Comparison of ENCODE assay signal across 24 mouse cellular contexts in genomic region chr8:91209658-91210057, GRCm38 (mm10). TPM values are rescaled to one million over a fixed set of nuclear protein-coding genes. Genes with fewer than 3 reads are reported as not detected.
DNase-seq lines count a peak whose midpoint lies in the region; ATAC-seq and TF ChIP-seq lines count a peak whose summit lies in the region.
"Had no signal": no experiment of that assay in that cellular context is flagged by ENCODE, and none has a peak within 500 bp of the region (broad histone marks: within the 10 kb centered on the region; RNA-seq: fewer than 3 reads in every experiment).

No protein-coding gene starts in this region.

- DNase-seq in lung, embryonic 14.5 days = peak; percentile 58
- no peak for DNase-seq in lung, postnatal 4 days
- DNase-seq in lung, postnatal 14 days = no peak
- peak; percentile 28 for DNase-seq in midbrain, embryonic 11.5 days (ENCODE audit: low spot score, missing footprints)
- DNase-seq in midbrain, embryonic 14.5 days = no peak
- peak; percentile 11 for DNase-seq in lung, postnatal 36 days
- DNase-seq in kidney, adult 18-20 months = no peak
- DNase-seq: adrenal gland, adult 2 months; adrenal gland, postnatal 10 days; adrenal gland, postnatal 25 days; cerebellum, adult 11 months; cerebellum, adult 18-20 months; cerebellum, adult 8-10 months; cerebellum, adult 9-11 months; cerebellum, postnatal 14 days; cerebellum, postnatal 36 days; embryo, embryonic 11 days had no signal

- H3K4me2 ChIP-seq in lung, embryonic 14.5 days = no peak overlapping the region
- peak overlapping the region; percentile 37; the same call in 1 of the 2 replicates for H3K4me2 ChIP-seq in lung, embryonic 16.5 days (ENCODE audit: low read depth, low read length)
- no peak overlapping the region for H3K4me2 ChIP-seq in midbrain, embryonic 11.5 days
- H3K4me2 ChIP-seq in midbrain, embryonic 14.5 days (ENCODE audit: low read length) = no peak overlapping the region
- H3K4me2 ChIP-seq: embryonic facial prominence, embryonic 13.5 days; embryonic facial prominence, embryonic 15.5 days; forebrain, embryonic 12.5 days had no signal

- H3K9ac ChIP-seq in lung, embryonic 14.5 days = no peak overlapping the region
- H3K9ac ChIP-seq in lung, embryonic 16.5 days (ENCODE audit: low read length) = no peak overlapping the region
- H3K9ac ChIP-seq in midbrain, embryonic 11.5 days (ENCODE audit: low read length) = no peak overlapping the region
- H3K9ac ChIP-seq in midbrain, embryonic 14.5 days (replicated peaks; ENCODE audit: low read length) = no peak overlapping the region
- H3K9ac ChIP-seq: embryonic facial prominence, embryonic 13.5 days; embryonic facial prominence, embryonic 15.5 days; forebrain, embryonic 12.5 days had no signal

- H3K27ac ChIP-seq in lung, embryonic 14.5 days (ENCODE audit: low read depth) = peak overlapping the region; percentile 48
- H3K27ac ChIP-seq in lung, embryonic 16.5 days (ENCODE audit: low read length) = peak overlapping the region; percentile 92
- H3K27ac ChIP-seq in midbrain, embryonic 11.5 days (ENCODE audit: low read depth, low read length) = no peak overlapping the region
- H3K27ac ChIP-seq in midbrain, embryonic 14.5 days (replicated peaks; ENCODE audit: low read depth, low read length) = no peak overlapping the region
- H3K27ac ChIP-seq: embryonic facial prominence, embryonic 13.5 days; embryonic facial prominence, embryonic 15.5 days; forebrain, embryonic 10.5 days; forebrain, embryonic 12.5 days had no signal

- no peaks in the 10 kb centered on the region for H3K4me1 ChIP-seq in lung, embryonic 14.5 days (ENCODE audit: insufficient read depth)
- peaks cover 3% of the 10 kb centered on the region; the same call in 1 of the 2 replicates for H3K4me1 ChIP-seq in lung, embryonic 16.5 days (replicated peaks; ENCODE audit: control insufficient read depth, insufficient read depth, low read length)
- peaks cover under 1% of the 10 kb centered on the region for H3K4me1 ChIP-seq in midbrain, embryonic 11.5 days (ENCODE audit: control insufficient read depth, insufficient read depth, low read length)
- no peaks in the 10 kb centered on the region for H3K4me1 ChIP-seq in midbrain, embryonic 14.5 days (ENCODE audit: control insufficient read depth, insufficient read depth, low read length)
- H3K4me1 ChIP-seq: embryonic facial prominence, embryonic 15.5 days; forebrain, embryonic 10.5 days; forebrain, embryonic 12.5 days had no signal

- H3K4me3 ChIP-seq in lung, embryonic 14.5 days (ENCODE audit: low read depth, low read length) = no peak overlapping the region
- H3K4me3 ChIP-seq in lung, embryonic 16.5 days (ENCODE audit: low read length) = no peak overlapping the region
- no peak overlapping the region for H3K4me3 ChIP-seq in midbrain, embryonic 11.5 days (ENCODE audit: low read depth, low read length)
- no peak overlapping the region for H3K4me3 ChIP-seq in midbrain, embryonic 14.5 days (replicated peaks; ENCODE audit: low read depth, low read length)
- H3K4me3 ChIP-seq: embryonic facial prominence, embryonic 13.5 days; embryonic facial prominence, embryonic 15.5 days; erythroblast, embryonic 14.5 days; forebrain, embryonic 10.5 days; forebrain, embryonic 12.5 days had no signal

- H3K27me3 ChIP-seq in lung, embryonic 14.5 days (ENCODE audit: insufficient read depth, low read length) = no peaks in the 10 kb centered on the region
- no peaks in the 10 kb centered on the region for H3K27me3 ChIP-seq in lung, embryonic 16.5 days (ENCODE audit: control insufficient read depth, insufficient read depth, low read depth, low read length)
- H3K27me3 ChIP-seq in midbrain, embryonic 11.5 days (ENCODE audit: control insufficient read depth, insufficient read depth, low read length) = no peaks in the 10 kb centered on the region
- no peaks in the 10 kb centered on the region for H3K27me3 ChIP-seq in midbrain, embryonic 14.5 days (ENCODE audit: control insufficient read depth, insufficient read depth, low read length)
- H3K27me3 ChIP-seq: embryonic facial prominence, embryonic 13.5 days; embryonic facial prominence, embryonic 15.5 days; forebrain, embryonic 12.5 days had no signal

- no peaks in the 10 kb centered on the region for H3K36me3 ChIP-seq in lung, embryonic 14.5 days (ENCODE audit: insufficient read depth)
- no peaks in the 10 kb centered on the region for H3K36me3 ChIP-seq in lung, embryonic 16.5 days (ENCODE audit: control insufficient read depth, insufficient read depth, low read length)
- no peaks in the 10 kb centered on the region for H3K36me3 ChIP-seq in midbrain, embryonic 11.5 days (ENCODE audit: control insufficient read depth, insufficient read depth, low read length)
- no peaks in the 10 kb centered on the region for H3K36me3 ChIP-seq in midbrain, embryonic 14.5 days (ENCODE audit: control insufficient read depth, insufficient read depth, low read length)
- H3K36me3 ChIP-seq: embryonic facial prominence, embryonic 13.5 days; embryonic facial prominence, embryonic 15.5 days; forebrain, embryonic 10.5 days; forebrain, embryonic 12.5 days had no signal

- WGBS in lung, embryonic 14.5 days = 49% methylated on average over 3 of the region's 3 CpGs
- 50% methylated on average over 3 of the region's 3 CpGs for WGBS in lung, embryonic 16.5 days
- WGBS in midbrain, embryonic 11.5 days = 91% methylated on average over 3 of the region's 3 CpGs
- 86% methylated on average over 3 of the region's 3 CpGs for WGBS in midbrain, embryonic 14.5 days

- H3K9me3 ChIP-seq in lung, embryonic 14.5 days (ENCODE audit: low read depth, low read length) = no peaks in the 10 kb centered on the region
- H3K9me3 ChIP-seq in lung, embryonic 16.5 days (ENCODE audit: control insufficient read depth, low read length) = no peaks in the 10 kb centered on the region
- H3K9me3 ChIP-seq in midbrain, embryonic 11.5 days (ENCODE audit: control insufficient read depth, low read length) = no peaks in the 10 kb centered on the region
- H3K9me3 ChIP-seq in midbrain, embryonic 14.5 days (ENCODE audit: control insufficient read depth, low read length) = no peaks in the 10 kb centered on the region
- H3K9me3 ChIP-seq: embryonic facial prominence, embryonic 13.5 days; embryonic facial prominence, embryonic 15.5 days; forebrain, embryonic 10.5 days; forebrain, embryonic 12.5 days had no signal

- TF ChIP-seq CTCF in lung, embryonic 14.5 days (IDR thresholded peaks at IDR 0.05; ENCODE audit: low read depth) = no peak

- ATAC-seq in lung, embryonic 14.5 days (ENCODE audit: insufficient read depth) = no peak
- ATAC-seq in lung, embryonic 16.5 days (ENCODE audit: low read depth) = peak; percentile 77
- no peak for ATAC-seq in midbrain, embryonic 11.5 days (ENCODE audit: low FRiP score)
- ATAC-seq in midbrain, embryonic 14.5 days (ENCODE audit: low FRiP score, low TSS enrichment) = no peak
- ATAC-seq: forebrain, embryonic 14.5 days had no signal

RNA-seq across cellular contexts. Expression of gene Aktip, which starts 9.9 kb away (rescaled TPM):
- 60.8 and 61.7 TPM in 2 replicates for polyA plus RNA-seq in lung, embryonic 14.5 days (2014; fragmentation: Nextera tagmentation; extraction: Ambion mirVana)
- 73.8 and 76.9 TPM in 2 replicates for polyA plus RNA-seq in lung, embryonic 16.5 days (2015; fragmentation: Nextera tagmentation; extraction: Ambion mirVana)
- 94.6 and 96.4 TPM in 2 replicates for polyA plus RNA-seq in midbrain, embryonic 11.5 days (2014; fragmentation: Nextera tagmentation; extraction: Ambion mirVana)
- 131 and 143 TPM in 2 replicates for polyA plus RNA-seq in midbrain, embryonic 14.5 days (2014; fragmentation: Nextera tagmentation; extraction: Ambion mirVana)
- polyA plus RNA-seq: erythroblast, embryonic 14.5 days had no signal

Comparison
In these comparisons a context has a peak if more than half of its experiments do, and no peak if none do; other contexts are left out.
1. DNase-seq: peak in lung, embryonic 14.5 days (single experiment), midbrain, embryonic 11.5 days (single experiment) and lung, postnatal 36 days (single experiment); none in lung, postnatal 4 days (0 of 2), lung, postnatal 14 days (single experiment), midbrain, embryonic 14.5 days (single experiment) and kidney, adult 18-20 months (single experiment).
2. H3K27ac ChIP-seq: peak in lung, embryonic 14.5 days (single experiment) and lung, embryonic 16.5 days (single experiment); none in midbrain, embryonic 11.5 days (single experiment) and midbrain, embryonic 14.5 days (single experiment).